Mouse (Mus musculus) heart, embryonic 14.5 days (tissue): ENCODE data around the gene Rabepk. TPM values are rescaled to one million over a fixed set of nuclear protein-coding genes. Genes with fewer than 3 reads are reported as not detected.

Experiments used
- ATAC-seq: fragments of 200-750 bp; cut with Nextera tagmentation; 2 replicates; pipeline ENCODE4 v1.8.0; 2017; ENCODE audit warnings: low read depth, moderate TSS enrichment; ENCODE audit not compliant: insufficient number of reproducible peaks, insufficient read depth, low FRiP score
- H3K27ac ChIP-seq, 2 experiments: fragments of 200-500 bp in 1 of 2; fragments of 300-500 bp in 1 of 2; sonication (generic) in 1 of 2; replicated peaks in 1 of 2; 2 replicates each; pipeline ENCODE4 v1.5.1; 2012 to 2014; ENCODE audit warnings: low read depth in 2 of 2, low read length in 2 of 2, control low read depth in 1 of 2, mild to moderate bottlenecking in 1 of 2, mixed read lengths in 1 of 2; ENCODE audit not compliant: control insufficient read depth in 1 of 2, insufficient read depth in 1 of 2
- H3K27me3 ChIP-seq: fragments of 300-500 bp; sonication (generic); 2 replicates; pipeline ENCODE4 v1.6.1; 2014; ENCODE audit warnings: mild to moderate bottlenecking, low read length, control low read depth; ENCODE audit not compliant: control insufficient read depth, insufficient read depth
- H3K36me3 ChIP-seq: fragments of 300-500 bp; sonication (generic); 2 replicates; pipeline ENCODE4 v1.6.1; 2014; ENCODE audit warnings: mild to moderate bottlenecking, control low read depth, low read length, mixed read lengths; ENCODE audit not compliant: control insufficient read depth, insufficient read depth
- H3K4me1 ChIP-seq, 2 experiments: fragments of 200-500 bp in 1 of 2; fragments of 300-500 bp in 1 of 2; sonication (generic) in 1 of 2; 2 replicates each; pipeline ENCODE4 v1.6.1; 2012 to 2014; ENCODE audit warnings: low read length in 2 of 2, control low read depth in 1 of 2, mixed read lengths in 1 of 2; ENCODE audit not compliant: control insufficient read depth in 2 of 2, insufficient read depth in 2 of 2
- H3K4me2 ChIP-seq: fragments of 300-500 bp; sonication (generic); 2 replicates; pipeline ENCODE4 v1.6.1; 2014; ENCODE audit warnings: mild to moderate bottlenecking, low read length
- H3K4me3 ChIP-seq, 2 experiments: fragments of 200-500 bp in 1 of 2; fragments of 300-500 bp in 1 of 2; sonication (generic) in 1 of 2; 2 replicates each; pipeline ENCODE4 v1.5.1; 2012 to 2014; ENCODE audit warnings: low read length in 2 of 2, mild to moderate bottlenecking in 2 of 2, control low read depth in 1 of 2, low read depth in 1 of 2, moderate library complexity in 1 of 2; ENCODE audit not compliant: control insufficient read depth in 1 of 2, insufficient read depth in 1 of 2
- H3K9ac ChIP-seq: fragments of 300-500 bp; sonication (generic); 2 replicates; pipeline ENCODE4 v1.6.1; 2014; ENCODE audit warnings: mild to moderate bottlenecking, low read length
- H3K9me3 ChIP-seq: fragments of 300-500 bp; sonication (generic); 2 replicates; pipeline ENCODE4 v1.6.1; 2016; ENCODE audit warnings: low read length, control low read depth; ENCODE audit not compliant: control insufficient read depth
- WGBS: fragments of 180-500 bp; shearing (Covaris S2); extraction: QIAGEN DNeasy Blood & Tissue Kit; methylation state at CpG from one replicate; pipeline ENCODE4 v1.1.7; 2014; 5-methylcytosine and 5-hydroxymethylcytosine counted together
- polyA plus RNA-seq: library from polyadenylated mRNA; unstranded; fragments of >200 nt; fragmentation: Nextera tagmentation; extraction: Ambion mirVana; gene quantifications from 2 replicates; pipeline ENCODE4 v1.2.1, GENCODE M21; 2014

Rabepk gene
- polyA plus RNA-seq, 1 experiment from 2014 or later: 26.7 TPM

- Histone ChIP-seq H3K4me1 (peaks cover 8 to 48% of the 10 kb centered on the region in 2 experiments), H3K4me2 (peak overlapping the region; percentile 72), H3K4me3 (peak overlapping the region; percentile 63 to 86), H3K27me3 (no peaks in the 10 kb centered on the region), H3K27ac (peak overlapping the region; percentile 67 to 86), H3K36me3 (peaks cover 51% of the 10 kb centered on the region), H3K9ac (peak overlapping the region; percentile 99), H3K9me3 (no peaks in the 10 kb centered on the region)
- peak; percentile 5; the same call in 1 of the 2 replicates for ATAC-seq
- WGBS: 3% methylated on average over 50 of the region's 50 CpGs
These were observed 27.2 kb downstream of the Rabepk start for GRCm38 (mm10) chr2:34772252-34773235.

GRCm38 (mm10) chr2:34771368-34772226, 28.1 kb downstream of the Rabepk start, which contains the start of gene Hspa5:
Gene Hspa5, plus strand, starts transcription at chr2:34771970.
- Histone ChIP-seq H3K27ac (peak within 1 kb of the TSS; percentile 87 to 92), H3K4me2 (peak within 1 kb of the TSS; percentile 79), H3K9ac (peak within 1 kb of the TSS; percentile 99), H3K4me1 (peaks cover 8 to 40% of the 10 kb centered on the region in 2 experiments), H3K4me3 (peak within 1 kb of the TSS; percentile 86 to 88), H3K9me3 (no peaks in the 10 kb centered on the region), H3K27me3 (no peaks in the 10 kb centered on the region), H3K36me3 (peaks cover 42% of the 10 kb centered on the region)
- ATAC-seq: peak; percentile 98
- WGBS: under 1% methylated on average over 60 of the region's 60 CpGs

- peaks cover 35% of the 10 kb centered on the region for H3K36me3 ChIP-seq
- H3K4me3 ChIP-seq: peak overlapping the region; percentile 86 to 88
- H3K9me3 ChIP-seq: no peaks in the 10 kb centered on the region
- peak overlapping the region; percentile 87 to 92 for H3K27ac ChIP-seq
- H3K4me2 ChIP-seq: peak overlapping the region; percentile 79
- no peak for ATAC-seq
- H3K27me3 ChIP-seq: no peaks in the 10 kb centered on the region
- H3K4me1 ChIP-seq: peaks cover 8 to 34% of the 10 kb centered on the region in 2 experiments
- peak overlapping the region; percentile 98 for H3K9ac ChIP-seq
- WGBS: 3% methylated on average over 6 of the region's 6 CpGs
These were observed 28.8 kb downstream of the Rabepk start for GRCm38 (mm10) chr2:34770951-34771350.

- Histone ChIP-seq H3K27ac (no peak overlapping the region), H3K4me2 (peak overlapping the region; percentile 79; the same call in 1 of the 2 replicates), H3K27me3 (no peaks in the 10 kb centered on the region), H3K36me3 (peaks cover 26% of the 10 kb centered on the region), H3K4me1 (peaks cover 8 to 25% of the 10 kb centered on the region in 2 experiments), H3K9ac (no peak overlapping the region), H3K4me3 (no peak overlapping the region), H3K9me3 (no peaks in the 10 kb centered on the region)
- ATAC-seq: no peak
- WGBS: 91% methylated on average over 2 of the region's 2 CpGs
These were observed 29.7 kb downstream of the Rabepk start for GRCm38 (mm10) chr2:34770049-34770448.

- no peak overlapping the region for H3K4me2 ChIP-seq
- H3K27me3 ChIP-seq: no peaks in the 10 kb centered on the region
- H3K36me3 ChIP-seq: no peaks in the 10 kb centered on the region
- H3K4me1 ChIP-seq: no peaks in the 10 kb centered on the region
- no peak overlapping the region for H3K9ac ChIP-seq
- no peak overlapping the region for H3K4me3 ChIP-seq
- 68% methylated on average over 12 of the region's 12 CpGs for WGBS
- no peaks in the 10 kb centered on the region for H3K9me3 ChIP-seq
- ATAC-seq: no peak
- H3K27ac ChIP-seq: no peak overlapping the region
These were observed 34.9 kb downstream of the Rabepk start for GRCm38 (mm10) chr2:34764801-34765200.

GRCm38 (mm10) chr2:34762872-34763271, 36.8 kb downstream of the Rabepk start:
- 56% methylated on average over 2 of the region's 2 CpGs for WGBS
- H3K4me1 ChIP-seq: no peaks in the 10 kb centered on the region
- H3K9me3 ChIP-seq: no peaks in the 10 kb centered on the region
- ATAC-seq: no peak
- no peak overlapping the region for H3K27ac ChIP-seq
- H3K4me3 ChIP-seq: no peak overlapping the region
- no peaks in the 10 kb centered on the region for H3K27me3 ChIP-seq
- no peak overlapping the region for H3K9ac ChIP-seq
- no peaks in the 10 kb centered on the region for H3K36me3 ChIP-seq
- H3K4me2 ChIP-seq: no peak overlapping the region

- no peak overlapping the region for H3K27ac ChIP-seq
- 66% methylated on average over 2 of the region's 2 CpGs for WGBS
- H3K4me1 ChIP-seq: no peaks in the 10 kb centered on the region
- no peaks in the 10 kb centered on the region for H3K27me3 ChIP-seq
- H3K4me3 ChIP-seq: no peak overlapping the region
- H3K36me3 ChIP-seq: no peaks in the 10 kb centered on the region
- no peak overlapping the region for H3K4me2 ChIP-seq
- no peak overlapping the region for H3K9ac ChIP-seq
- ATAC-seq: no peak
- H3K9me3 ChIP-seq: no peaks in the 10 kb centered on the region
These were observed 37.5 kb downstream of the Rabepk start for GRCm38 (mm10) chr2:34762174-34762573.
